Mouse (Mus musculus) liver, embryonic 12.5 days (tissue): ENCODE measurements around the gene Mus81. TPM values are rescaled to one million over a fixed set of nuclear protein-coding genes. Genes with fewer than 3 reads are reported as not detected.

ENCODE experiments used
- polyA plus RNA-seq: library from polyadenylated mRNA; unstranded; fragments of >200 nt; fragmentation: Nextera tagmentation; extraction: Ambion mirVana; gene quantifications from 2 replicates; pipeline ENCODE4 v1.2.1, GENCODE M21; 2016

Gene Mus81
- polyA plus RNA-seq, 1 experiment from 2014 or later = 22.2 TPM

Other genes starting within 250 kb of the Mus81 start
- gene Pacs1, start 215.3 kb downstream of the Mus81 start, polyA plus RNA-seq = 17.2 and 19.7 TPM in 2 replicates
- gene Sf3b2, start 192.9 kb downstream of the Mus81 start, polyA plus RNA-seq = 183 and 187 TPM in 2 replicates
- 0.29 and 0.54 TPM in 2 replicates for gene Gal3st3, start 190.1 kb downstream of the Mus81 start, polyA plus RNA-seq
- gene Catsper1, start 152.7 kb downstream of the Mus81 start, polyA plus RNA-seq = not detected in 2 replicates
- gene Cst6, start 138.8 kb downstream of the Mus81 start, polyA plus RNA-seq = not detected in 2 replicates
- 50.3 and 54.0 TPM in 2 replicates for gene Eif1ad, start 121.7 kb downstream of the Mus81 start, polyA plus RNA-seq
- 365 and 372 TPM in 2 replicates for gene Banf1, start 121.2 kb downstream of the Mus81 start, polyA plus RNA-seq
- 69.9 and 72.5 TPM in 2 replicates for gene Sart1, start 99.7 kb downstream of the Mus81 start, polyA plus RNA-seq
- 0.22 TPM in 1 of 2 replicates, not detected in the other for gene Tsga10ip, start 85.9 kb downstream of the Mus81 start, polyA plus RNA-seq
- 108 TPM in 2 replicates for gene Drap1, start 63.4 kb downstream of the Mus81 start, polyA plus RNA-seq
- gene AI837181, start 63.3 kb downstream of the Mus81 start, polyA plus RNA-seq = 21.8 and 24.0 TPM in 2 replicates
- not detected in 2 replicates for gene Fosl1, start 40.9 kb downstream of the Mus81 start, polyA plus RNA-seq
- 4.1 and 4.8 TPM in 2 replicates for gene Ccdc85b, start 30.5 kb downstream of the Mus81 start, polyA plus RNA-seq
- gene Fibp, start 27.8 kb downstream of the Mus81 start, polyA plus RNA-seq = 44.3 and 45.2 TPM in 2 replicates
- 0.43 and 0.53 TPM in 2 replicates for gene Ctsw, start 19.9 kb downstream of the Mus81 start, polyA plus RNA-seq
- gene Efemp2, start 14.4 kb downstream of the Mus81 start, polyA plus RNA-seq = 30.0 and 30.6 TPM in 2 replicates
- gene Cfl1, start 2.1 kb upstream of the Mus81 start, polyA plus RNA-seq = 1,523 and 1,533 TPM in 2 replicates
- gene 1700020D05Rik, start 15.4 kb upstream of the Mus81 start, polyA plus RNA-seq = 0.13 TPM in 1 of 2 replicates, not detected in the other
- gene Snx32, start 22.1 kb upstream of the Mus81 start, polyA plus RNA-seq = 7.5 and 8.8 TPM in 2 replicates
- not detected in 2 replicates for gene Ovol1, start 72.2 kb upstream of the Mus81 start, polyA plus RNA-seq
- gene Ap5b1, start 79.6 kb upstream of the Mus81 start, polyA plus RNA-seq = 3.4 and 3.5 TPM in 2 replicates
- gene Rnaseh2c, start 113.5 kb upstream of the Mus81 start, polyA plus RNA-seq = 171 and 177 TPM in 2 replicates
- gene Kat5, start 121.8 kb upstream of the Mus81 start, polyA plus RNA-seq = 24.9 and 26.8 TPM in 2 replicates
- gene Rela, start 149.1 kb upstream of the Mus81 start, polyA plus RNA-seq = 32.1 and 33.6 TPM in 2 replicates
- gene Sipa1, start 175.3 kb upstream of the Mus81 start, polyA plus RNA-seq = 41.4 and 41.8 TPM in 2 replicates
- 25.8 and 27.7 TPM in 2 replicates for gene Map3k11, start 200.3 kb upstream of the Mus81 start, polyA plus RNA-seq
- gene Pcnx3, start 200.5 kb upstream of the Mus81 start, polyA plus RNA-seq = 18.4 and 18.6 TPM in 2 replicates
- 0.18 and 0.19 TPM in 2 replicates for gene Kcnk7, start 216.0 kb upstream of the Mus81 start, polyA plus RNA-seq
- 122 and 124 TPM in 2 replicates for gene Ehbp1l1, start 237.9 kb upstream of the Mus81 start, polyA plus RNA-seq
- 45.1 and 45.3 TPM in 2 replicates for gene Fam89b, start 241.3 kb upstream of the Mus81 start, polyA plus RNA-seq